Mouse (Mus musculus) C2C12 (cell line): ENCODE measurements at regions not wholly inside any gene's neighbourhood (a gene's known extent, or its start where the extent isn't known, plus 50 kb on each side); places are given as distances from the start of the nearest gene placed in this dataset.

Experiments used
- H3K27me3 ChIP-seq: one replicate; pipeline ENCODE4 v1.6.1; 2011; ENCODE audit not compliant: control insufficient read depth, insufficient read depth, insufficient read length
- H3K36me3 ChIP-seq: one replicate; pipeline ENCODE4 v1.6.1; 2011; ENCODE audit not compliant: control insufficient read depth, insufficient read depth
- H3K4me3 ChIP-seq: one replicate; pipeline ENCODE4 v1.5.1; 2011; ENCODE audit warnings: mild to moderate bottlenecking, control low read depth; ENCODE audit not compliant: poor library complexity, insufficient read depth, severe bottlenecking
- H3K79me2 ChIP-seq: one replicate; pipeline ENCODE4 v1.6.1; 2011; ENCODE audit not compliant: control insufficient read depth, insufficient read depth
- H3K79me3 ChIP-seq: one replicate; pipeline ENCODE4 v1.6.1; 2011; ENCODE audit warnings: low read depth, control low read depth
- H3ac ChIP-seq: one replicate; pipeline ENCODE3; 2011; ENCODE audit warnings: low read depth; ENCODE audit not compliant: control insufficient read depth, insufficient read length
- CEBPB ChIP-seq: IDR thresholded peaks from one replicate; pipeline ENCODE4 v1.6.1; 2011; ENCODE audit warnings: low read depth, mild to moderate bottlenecking, control low read depth, moderate library complexity
- CTCF ChIP-seq: IDR thresholded peaks from one replicate; pipeline ENCODE4 v1.5.1; 2011; ENCODE audit not compliant: control insufficient read depth, insufficient read depth, insufficient read length
- FOSL1 ChIP-seq: IDR thresholded peaks from one replicate; pipeline ENCODE4 v1.8.0; 2011; ENCODE audit warnings: mild to moderate bottlenecking, low read length; ENCODE audit not compliant: poor library complexity, insufficient read depth, severe bottlenecking
- MAX ChIP-seq: IDR thresholded peaks from one replicate; pipeline ENCODE4 v1.6.1; 2011; ENCODE audit warnings: mild to moderate bottlenecking, control low read depth
- MYOD1 ChIP-seq: IDR thresholded peaks from one replicate; pipeline ENCODE4 v1.6.1; 2011; ENCODE audit warnings: low read depth; ENCODE audit not compliant: control insufficient read depth, insufficient read length
- MYOG ChIP-seq: IDR thresholded peaks from one replicate; pipeline ENCODE4 v1.6.1; 2011; ENCODE audit not compliant: control insufficient read depth, insufficient read length; ENCODE audit errors: extremely low read depth
- USF1 ChIP-seq: IDR thresholded peaks from one replicate; pipeline ENCODE4 v1.6.1; 2011; ENCODE audit warnings: low read depth, mild to moderate bottlenecking, control low read depth, moderate library complexity

DNA sequence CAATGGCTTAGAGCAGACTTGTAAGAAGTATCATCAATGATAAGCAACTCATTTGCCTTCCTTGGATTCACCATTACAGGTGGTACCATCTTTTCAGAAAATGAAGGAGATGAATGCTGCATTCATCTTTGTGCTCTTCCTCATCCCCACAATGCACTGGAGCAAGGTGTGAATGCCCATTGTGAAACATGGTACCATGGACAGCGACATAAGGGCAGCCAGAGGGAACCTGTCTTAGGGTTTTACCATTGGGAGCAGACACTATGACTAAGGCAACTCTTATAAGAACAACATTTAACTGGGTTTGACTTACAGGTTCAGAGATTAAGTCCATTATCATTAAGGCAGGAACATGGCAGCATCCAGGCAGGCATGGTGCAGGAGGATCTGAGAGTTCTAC lies 60.1 kb upstream of the Kcnj6 start:
- Histone ChIP-seq H3K79me3 (no peaks in the 10 kb centered on the region), H3K79me2 (no peaks in the 10 kb centered on the region), H3K36me3 (no peaks in the 10 kb centered on the region), H3K27me3 (no peaks in the 10 kb centered on the region), H3K4me3 (no peak overlapping the region), H3ac (no peak overlapping the region)
- TF ChIP-seq CTCF (no peak), MAX (no peak), CEBPB (no peak), FOSL1 (no peak), MYOG (no peak), MYOD1 (no peak)

GRCm38 (mm10) chr16:95064423-95064822 lies 66.9 kb upstream of the Kcnj6 start:
- H3K4me3 ChIP-seq, result no peak overlapping the region
- no peaks in the 10 kb centered on the region for H3K79me3 ChIP-seq
- H3ac ChIP-seq, result no peak overlapping the region
- TF ChIP-seq MYOG, result no peak
- TF ChIP-seq CEBPB, result no peak
- no peak for TF ChIP-seq CTCF
- no peak for TF ChIP-seq FOSL1
- TF ChIP-seq USF1, result no peak
- no peak for TF ChIP-seq MYOD1
- no peak for TF ChIP-seq MAX
- peaks cover 3% of the 10 kb centered on the region for H3K27me3 ChIP-seq
- no peaks in the 10 kb centered on the region for H3K79me2 ChIP-seq
- no peaks in the 10 kb centered on the region for H3K36me3 ChIP-seq

DNA sequence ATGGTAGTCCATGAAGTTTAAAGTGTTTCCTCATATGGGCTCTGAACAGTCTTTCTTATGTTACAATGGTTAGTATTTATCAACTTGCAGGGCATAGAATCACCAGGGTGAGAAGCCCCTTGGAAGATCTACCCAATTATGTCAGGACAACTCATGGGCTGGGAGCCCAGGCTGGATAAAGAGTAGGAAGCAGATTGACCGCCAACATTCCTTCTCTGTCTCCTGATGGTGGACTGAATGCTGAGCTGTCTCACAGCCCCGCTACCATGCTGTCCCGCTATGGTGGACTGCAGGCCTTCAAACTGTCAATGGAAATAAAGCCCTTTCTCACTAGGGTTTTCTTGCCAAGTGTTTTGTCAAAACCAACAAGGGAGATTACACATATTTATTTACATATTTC lies 69.2 kb upstream of the Kcnj6 start:
- H3K79me2 ChIP-seq, result no peaks in the 10 kb centered on the region
- TF ChIP-seq MAX (no peak), MYOG (no peak), FOSL1 (no peak), MYOD1 (no peak), CTCF (no peak), USF1 (no peak), CEBPB (no peak)
- no peaks in the 10 kb centered on the region for H3K79me3 ChIP-seq
- H3K4me3 ChIP-seq, result no peak overlapping the region
- no peak overlapping the region for H3ac ChIP-seq
- H3K27me3 ChIP-seq, result peaks cover 3% of the 10 kb centered on the region
- no peaks in the 10 kb centered on the region for H3K36me3 ChIP-seq

GRCm38 (mm10) chr16:95092471-95093221 lies 95.1 kb upstream of the Kcnj6 start:
- H3K79me2 ChIP-seq, result no peaks in the 10 kb centered on the region
- H3K27me3 ChIP-seq, result no peaks in the 10 kb centered on the region
- H3K4me3 ChIP-seq, result no peak overlapping the region
- H3K36me3 ChIP-seq, result no peaks in the 10 kb centered on the region
- H3K79me3 ChIP-seq, result no peaks in the 10 kb centered on the region
- TF ChIP-seq MYOG (no peak), CEBPB (no peak), MAX (no peak), MYOD1 (no peak), FOSL1 (no peak), CTCF (no peak), USF1 (no peak)
- no peak overlapping the region for H3ac ChIP-seq

DNA sequence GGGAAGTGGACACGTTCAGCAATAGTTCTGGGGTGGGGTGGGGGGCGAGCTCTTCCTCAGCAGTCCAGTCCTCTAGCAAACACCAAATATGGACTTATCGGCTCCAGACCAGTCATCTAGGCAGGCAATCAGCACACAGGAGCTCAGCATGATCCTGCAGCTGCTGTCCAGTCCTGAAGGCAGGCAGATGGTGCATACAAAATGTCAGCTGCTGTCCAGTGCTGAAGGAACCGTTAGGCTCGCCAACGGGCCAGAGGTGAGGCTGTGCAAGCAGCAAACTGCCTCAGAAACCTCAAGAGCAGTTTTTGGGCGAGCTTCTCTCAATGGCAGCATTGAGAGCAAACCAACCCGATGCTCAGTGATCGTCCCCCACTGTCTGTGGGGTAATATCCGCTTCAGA lies 96.3 kb upstream of the Kcnj6 start:
- no peaks in the 10 kb centered on the region for H3K36me3 ChIP-seq
- H3ac ChIP-seq, result no peak overlapping the region
- no peak overlapping the region for H3K4me3 ChIP-seq
- H3K79me3 ChIP-seq, result no peaks in the 10 kb centered on the region
- TF ChIP-seq USF1, result no peak
- TF ChIP-seq MYOG, result no peak
- no peak for TF ChIP-seq CTCF
- peak; percentile 28 for TF ChIP-seq MYOD1
- no peak for TF ChIP-seq CEBPB
- TF ChIP-seq MAX, result peak; percentile 78
- TF ChIP-seq FOSL1, result no peak
- H3K79me2 ChIP-seq, result no peaks in the 10 kb centered on the region
- H3K27me3 ChIP-seq, result no peaks in the 10 kb centered on the region
